Mouse (Mus musculus) cerebellum, adult (tissue): ENCODE results near the gene Pex12.
A peak's percentile ranks its signal among the peaks of the same experiment; 100 is the strongest.
"Not testable (repeated sequence)": the region's sequence is repeated elsewhere in the genome, so short reads cannot be mapped to it uniquely, and the experiment has no call there.

Experiments
- ATAC-seq: cut with Nextera tagmentation; 2 replicates; pipeline ENCODE4 v1.9.2; 2017; ENCODE audit warnings: mild to moderate bottlenecking, moderate library complexity, mixed read lengths; ENCODE audit not compliant: insufficient number of reproducible peaks, low FRiP score, low TSS enrichment

The Pex12 gene

DNA sequence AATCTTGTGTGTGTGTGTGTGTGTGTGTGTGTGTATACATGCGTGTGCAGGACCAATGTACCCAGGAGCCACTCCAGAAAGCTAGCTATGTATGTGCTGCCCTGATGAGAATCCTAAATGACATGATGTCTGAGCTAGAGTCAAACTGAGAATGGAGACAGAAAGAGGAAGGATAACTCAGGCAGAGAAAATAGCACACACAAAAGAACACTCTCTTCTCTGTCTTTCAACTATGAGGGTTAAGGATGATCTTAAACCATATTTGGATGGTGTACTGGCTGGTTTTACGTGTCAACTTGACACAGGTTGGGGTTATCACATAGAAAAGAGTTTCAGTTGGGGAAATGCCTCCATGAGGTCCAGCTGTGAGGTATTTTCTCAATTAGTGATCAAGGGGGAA is 12.8 kb downstream of the Pex12 start:
- no peak for ATAC-seq

DNA sequence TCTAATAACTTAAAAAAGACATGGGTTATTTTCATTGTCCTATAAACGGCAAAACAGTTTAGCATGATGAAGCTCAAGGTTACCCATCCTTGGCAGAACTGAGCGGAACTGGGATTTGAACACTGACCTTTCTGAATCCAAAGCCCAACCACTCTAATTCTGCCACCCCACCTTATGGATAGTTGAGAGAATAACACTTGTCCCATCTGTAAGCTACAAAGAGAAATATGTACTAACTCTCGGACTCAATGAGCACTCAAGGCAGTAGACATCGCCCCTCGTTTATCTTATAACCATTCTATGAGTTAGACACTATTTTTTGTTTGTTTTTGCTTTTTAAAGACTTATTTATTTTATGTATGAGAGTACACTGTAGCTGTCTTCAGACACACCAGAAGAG is 13.3 kb downstream of the Pex12 start:
- ATAC-seq: no peak

DNA sequence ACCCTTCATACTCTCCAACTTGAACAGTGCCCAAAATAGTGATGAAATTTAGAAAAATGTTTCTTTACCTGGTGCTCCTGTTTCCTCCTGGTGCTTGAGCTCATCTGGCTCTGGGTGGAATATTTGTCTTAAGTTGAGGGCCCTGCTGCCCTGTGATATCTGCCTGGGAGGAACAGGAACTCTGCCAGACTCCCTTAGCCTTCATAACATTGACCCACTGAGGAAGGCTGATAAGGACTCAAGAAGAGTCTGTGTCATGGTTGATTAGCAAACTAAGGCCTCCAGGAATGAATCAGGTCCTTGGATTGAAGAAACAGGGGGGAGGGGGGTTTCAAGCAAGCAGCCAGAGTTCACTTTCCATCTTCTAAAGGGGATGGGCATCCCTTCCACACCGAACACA is 15.8 kb downstream of the Pex12 start, which contains the start of gene Slfn14:
Gene Slfn14 (minus strand): TSS at position 161 of the 400 bp plus-strand sequence.
- no peak for ATAC-seq

DNA sequence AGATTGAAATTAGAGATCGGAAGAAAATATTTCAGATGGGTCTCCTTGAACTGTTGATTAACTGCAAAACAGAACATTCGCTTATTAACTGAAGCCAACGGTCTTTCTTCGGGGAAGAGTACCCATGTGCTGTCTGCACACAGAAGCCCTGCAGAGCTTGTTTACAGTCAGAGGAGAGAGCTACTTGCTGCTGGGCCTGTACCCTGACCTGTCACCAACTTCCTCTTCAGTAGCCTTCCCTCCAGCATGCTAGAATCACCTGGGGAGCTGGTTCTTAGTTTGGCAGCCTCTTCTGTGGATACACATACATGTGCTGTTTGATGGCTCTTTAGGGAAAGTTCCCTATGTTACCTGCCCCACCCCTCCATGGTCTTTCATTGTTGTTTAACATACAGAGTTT is 16.8 kb downstream of the Pex12 start:
- ATAC-seq: no peak

DNA sequence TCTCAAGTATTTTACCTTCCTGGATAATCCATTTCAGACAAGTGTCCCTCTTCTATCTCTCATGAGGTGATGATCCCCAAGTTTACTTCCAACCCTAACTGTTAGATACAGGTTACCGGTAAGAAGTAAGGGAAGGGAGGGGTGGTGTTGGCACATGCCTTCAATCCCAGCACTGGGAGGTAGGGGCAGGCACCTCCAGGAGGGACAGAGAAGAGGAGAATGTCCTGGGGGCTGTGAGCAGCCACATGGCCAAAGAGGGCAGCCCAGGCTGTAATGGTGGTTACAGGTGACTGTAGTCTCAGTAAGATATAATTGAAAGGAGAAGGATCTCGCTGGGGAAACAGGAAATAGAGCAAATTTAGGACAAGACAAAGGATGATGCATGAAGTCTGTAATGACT is 20.3 kb downstream of the Pex12 start:
- no peak for ATAC-seq

DNA sequence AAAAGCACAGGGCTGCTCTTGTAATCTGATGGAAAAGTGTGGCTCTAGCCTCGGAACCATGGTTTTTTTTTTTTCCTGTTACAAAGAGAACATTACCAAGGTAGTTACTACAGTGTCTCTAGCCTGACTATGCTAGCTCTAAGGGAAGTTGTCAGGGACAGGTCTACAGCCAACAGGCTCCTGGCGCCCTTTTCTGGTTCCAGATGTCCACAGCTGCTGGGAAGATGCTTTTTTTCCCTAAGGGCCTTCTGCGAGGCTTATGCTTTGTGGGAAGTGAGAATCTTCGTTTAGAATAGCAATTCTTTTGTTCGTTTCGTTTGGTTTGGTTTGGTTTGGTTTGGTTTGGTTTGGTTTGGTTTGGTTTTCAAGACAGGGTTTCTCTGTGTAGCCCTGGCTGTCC is 22.7 kb downstream of the Pex12 start:
- ATAC-seq: no peak

DNA sequence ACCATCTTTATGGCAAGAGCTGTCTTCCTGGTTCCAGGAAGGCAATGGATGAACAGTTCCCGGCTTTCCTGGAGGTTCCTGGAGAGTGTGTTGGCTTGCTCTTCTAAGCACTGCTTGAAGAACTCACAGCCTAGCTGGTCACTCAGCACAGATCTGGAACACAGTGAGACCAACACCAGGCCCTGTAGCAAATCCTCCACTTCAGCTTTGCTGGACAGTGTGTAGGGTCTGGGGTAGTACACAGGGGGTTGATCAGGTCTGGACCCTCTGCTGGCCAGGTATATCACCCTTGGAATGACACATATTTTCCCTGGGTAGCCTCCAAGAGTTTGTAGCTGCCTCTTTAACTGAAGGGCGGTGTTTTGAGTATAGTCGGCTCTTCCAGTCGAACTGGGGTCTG is 23.4 kb downstream of the Pex12 start:
- ATAC-seq: no peak

DNA sequence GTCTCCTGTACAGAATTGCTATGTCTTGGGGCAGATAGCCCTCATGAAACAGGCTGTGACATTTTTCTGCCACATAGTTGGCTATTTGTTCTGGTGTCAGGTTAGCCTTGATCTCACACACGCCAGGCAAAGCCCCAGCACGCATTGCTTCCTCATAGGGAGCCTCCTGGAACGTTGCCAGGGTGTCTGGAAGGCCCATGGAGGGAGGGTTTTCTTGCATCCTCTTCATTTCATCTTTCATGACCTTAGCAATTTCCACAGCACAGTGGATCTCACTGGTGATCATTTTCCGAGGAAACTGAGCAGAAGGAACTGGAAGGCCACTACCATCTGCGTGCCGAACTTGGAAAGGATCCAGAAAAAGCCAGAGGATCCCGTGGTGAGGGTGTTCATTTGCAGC is 26.1 kb downstream of the Pex12 start:
- no peak for ATAC-seq

DNA sequence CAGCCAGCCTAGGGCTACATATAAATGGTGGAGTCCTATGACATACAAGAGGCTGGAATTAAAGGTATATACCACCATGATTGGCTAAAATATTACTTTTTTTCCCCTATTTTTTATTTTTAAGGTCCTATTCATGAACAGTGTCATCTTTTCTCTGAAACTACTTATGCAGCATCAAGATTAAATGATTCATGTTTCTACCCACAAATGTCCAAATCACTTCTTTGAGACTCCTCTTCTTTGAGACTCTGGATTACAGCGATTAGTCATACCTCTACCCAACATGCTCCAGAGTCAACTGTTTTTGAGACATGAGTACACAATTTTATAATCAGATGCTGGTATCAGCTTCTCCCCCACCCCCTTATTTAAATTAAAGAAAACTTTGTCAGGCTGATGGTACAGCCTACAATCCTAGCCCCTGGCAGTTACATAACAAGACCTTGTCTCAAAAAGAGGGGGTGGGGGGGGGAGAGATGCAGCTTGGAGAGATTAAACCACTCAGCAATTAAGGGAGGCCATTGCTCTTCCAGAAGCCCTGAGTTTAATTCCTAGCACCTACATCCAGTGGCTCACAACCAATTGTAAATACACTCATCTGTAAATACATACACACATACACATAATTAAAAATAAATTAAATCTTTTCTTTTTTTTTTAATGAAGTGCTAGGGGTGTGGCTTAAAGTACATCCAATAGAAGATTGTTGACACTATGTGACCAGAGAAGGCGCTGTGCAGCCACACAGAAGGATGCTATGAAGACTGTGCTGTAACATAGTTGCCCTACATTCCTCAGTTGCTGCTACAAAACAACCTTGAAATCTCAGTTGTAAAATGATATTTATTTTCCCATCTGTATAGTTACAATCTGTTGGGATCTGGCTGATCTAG is 30.2 kb downstream of the Pex12 start:
- ATAC-seq: no peak

DNA sequence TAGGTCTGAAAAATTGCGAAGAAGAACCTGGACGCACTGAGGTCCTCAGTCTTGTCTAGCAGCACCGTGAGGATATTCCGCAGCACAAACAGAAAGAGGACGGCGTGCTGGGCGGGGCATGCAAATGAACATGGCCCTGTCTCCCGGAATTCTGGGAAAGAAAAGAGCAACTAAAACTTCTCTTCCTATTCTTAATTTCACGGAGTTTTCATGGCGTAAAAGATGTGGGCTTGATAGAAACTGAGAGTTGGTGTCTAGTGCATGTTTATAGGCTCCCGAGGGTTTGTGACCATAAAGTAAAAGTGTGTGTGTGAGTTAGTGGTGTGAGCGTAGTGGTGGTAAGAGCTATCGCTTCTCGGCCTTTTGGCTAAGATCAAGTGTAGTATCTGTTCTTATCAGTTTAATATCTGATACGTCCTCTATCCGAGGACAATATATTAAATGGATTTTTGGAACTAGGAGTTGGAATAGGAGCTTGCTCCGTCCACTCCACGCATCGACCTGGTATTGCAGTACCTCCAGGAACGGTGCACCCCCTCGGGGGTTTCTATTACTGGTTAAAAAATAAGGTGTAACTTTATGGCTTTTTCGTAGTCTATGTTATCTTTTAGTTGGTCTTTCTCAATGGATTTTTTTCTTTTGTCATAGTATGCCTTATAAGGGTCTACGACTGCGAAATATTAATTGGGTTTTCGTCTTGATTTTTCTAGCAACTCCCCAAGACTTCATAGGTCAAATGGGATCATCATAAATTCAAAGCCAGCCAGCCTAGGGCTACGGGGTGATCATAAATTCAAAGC is 31.0 kb downstream of the Pex12 start:
- ATAC-seq: peak; percentile 83

DNA sequence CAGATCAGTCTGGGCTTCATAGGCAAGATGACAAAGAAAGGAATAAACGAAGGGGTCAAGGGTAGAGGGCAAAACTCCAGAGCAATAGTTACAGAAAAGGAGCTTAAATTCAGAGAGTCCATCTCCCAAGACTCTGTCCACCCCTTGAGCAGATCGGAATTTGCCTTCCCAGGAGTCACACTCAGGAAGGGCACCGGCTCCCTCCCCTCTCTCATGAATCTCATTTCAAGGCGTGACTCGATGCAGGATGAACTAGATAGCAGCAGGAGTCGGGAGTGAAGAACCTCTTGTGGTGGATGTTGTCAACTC is 31.6 kb downstream of the Pex12 start:
- peak; percentile 79 for ATAC-seq

DNA sequence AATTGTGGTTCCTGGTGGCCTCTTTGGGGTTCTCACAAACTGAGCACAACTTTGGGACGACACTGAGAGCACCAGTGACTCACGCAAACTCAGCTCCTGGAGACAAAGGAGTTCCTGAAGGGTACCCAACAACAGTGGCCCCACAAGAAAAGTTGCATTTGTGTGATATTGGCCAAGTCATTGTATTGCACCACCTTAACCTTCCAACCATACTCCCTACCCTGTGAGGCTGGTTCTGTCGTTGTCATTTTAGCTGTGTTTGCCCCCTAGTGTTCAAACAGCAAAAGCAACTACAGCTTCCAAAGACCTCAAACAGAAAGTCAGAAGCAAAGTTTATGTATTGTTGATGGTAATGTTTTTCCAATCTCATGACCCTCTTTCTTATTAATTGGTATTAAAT is 39.2 kb downstream of the Pex12 start:
- no peak for ATAC-seq

DNA sequence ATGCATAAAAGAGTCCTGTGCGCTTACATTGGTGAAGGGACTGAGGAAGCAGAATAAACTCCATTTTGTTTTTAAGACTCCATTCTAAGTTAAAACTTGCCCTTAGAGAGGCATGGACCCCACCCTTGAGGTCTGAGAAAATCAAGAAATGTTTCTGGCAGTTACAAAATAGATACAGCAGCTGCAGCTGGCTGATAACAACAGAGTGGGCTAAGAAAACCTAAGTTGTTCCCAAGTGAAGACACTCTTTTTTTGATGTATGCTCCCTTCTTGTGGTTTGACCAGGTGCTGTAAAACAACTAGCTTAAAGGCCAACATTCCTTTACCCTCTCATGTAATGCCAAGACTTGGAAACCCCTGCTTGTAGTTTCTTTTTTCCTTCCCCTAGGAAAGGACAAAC is 39.7 kb downstream of the Pex12 start:
- no peak for ATAC-seq

DNA sequence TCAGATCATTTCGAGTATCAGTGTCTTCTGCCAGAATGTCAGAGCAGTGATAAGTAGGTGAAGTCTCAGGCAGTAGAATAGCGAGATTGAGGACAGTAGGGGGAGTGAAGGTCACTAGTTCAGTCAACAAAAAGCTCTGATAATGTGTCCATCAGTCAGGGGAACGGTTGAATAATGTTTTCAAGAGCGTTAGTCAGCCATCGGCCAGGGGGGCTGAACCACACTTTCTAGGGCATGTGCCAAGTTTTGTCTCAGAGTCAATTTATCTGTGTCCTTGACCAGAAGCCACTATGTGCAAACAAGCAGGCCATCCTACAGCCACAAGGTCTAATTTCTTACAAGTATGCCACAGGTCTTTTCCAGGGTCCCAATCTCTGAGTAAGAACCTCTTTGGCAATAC is 45.2 kb downstream of the Pex12 start:
- ATAC-seq: not testable (repeated sequence)
